Mouse (Mus musculus): ENCODE measurements around the gene Adgrb3. TPM values are rescaled to one million over a fixed set of nuclear protein-coding genes. Genes with fewer than 3 reads are reported as not detected.

Adgrb3 gene
- total RNA-seq (2021) (1 to 10 TPM; 1.0 to 1.2 TPM), polyA plus RNA-seq (2012; rRNA removed) (0.11 and 0.24 TPM in 2 replicates)
- long read RNA-seq = 0 reads

DNA sequence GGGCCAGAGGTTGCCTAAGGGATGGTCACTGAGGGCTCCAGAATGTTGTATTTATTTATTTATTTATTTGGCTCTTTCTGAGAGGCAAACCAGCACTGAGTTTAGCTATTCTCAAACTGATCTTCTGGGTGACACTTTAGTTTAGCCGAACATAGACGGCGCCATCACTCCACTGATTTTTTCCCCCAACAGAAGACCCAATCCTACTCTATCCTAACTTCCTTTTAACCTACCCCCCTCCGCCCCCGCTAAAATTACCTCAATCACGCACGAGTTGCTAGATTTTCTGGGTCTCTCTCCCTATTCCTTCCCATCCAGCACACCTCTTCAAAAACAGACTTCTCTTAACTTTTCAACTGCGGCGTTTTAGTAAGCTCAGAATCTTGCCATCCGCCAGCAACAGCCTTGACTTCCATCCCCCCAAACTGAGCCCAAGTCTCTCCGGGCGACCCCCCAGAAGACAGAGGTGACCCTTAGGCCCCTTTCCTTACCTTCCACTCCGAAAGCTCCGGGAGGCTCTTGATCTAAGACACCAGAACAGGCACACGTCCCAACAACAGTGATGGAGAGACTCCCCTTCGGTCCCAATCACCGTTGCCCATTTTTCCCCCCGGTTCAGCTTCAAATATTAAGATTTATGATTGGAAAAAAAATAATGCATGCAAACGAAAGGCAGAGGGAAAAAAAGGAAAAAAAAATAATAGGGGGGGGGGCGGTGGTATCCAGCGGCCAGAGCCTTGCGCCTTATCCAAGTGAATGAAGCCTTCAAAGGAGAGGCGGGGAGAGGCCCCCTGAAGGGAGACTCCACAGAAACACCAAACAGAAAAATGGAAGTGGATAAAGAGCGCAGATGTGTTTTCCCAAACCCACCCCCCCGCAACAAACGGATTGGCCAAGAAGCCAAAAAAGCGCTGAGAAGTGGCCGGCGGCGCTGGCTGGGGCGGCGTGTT, at the start of gene Adgrb3:
TSS of gene Adgrb3 (minus strand) at position 737 of the 950 bp plus-strand sequence.
- DNase-seq = no peak

DNA sequence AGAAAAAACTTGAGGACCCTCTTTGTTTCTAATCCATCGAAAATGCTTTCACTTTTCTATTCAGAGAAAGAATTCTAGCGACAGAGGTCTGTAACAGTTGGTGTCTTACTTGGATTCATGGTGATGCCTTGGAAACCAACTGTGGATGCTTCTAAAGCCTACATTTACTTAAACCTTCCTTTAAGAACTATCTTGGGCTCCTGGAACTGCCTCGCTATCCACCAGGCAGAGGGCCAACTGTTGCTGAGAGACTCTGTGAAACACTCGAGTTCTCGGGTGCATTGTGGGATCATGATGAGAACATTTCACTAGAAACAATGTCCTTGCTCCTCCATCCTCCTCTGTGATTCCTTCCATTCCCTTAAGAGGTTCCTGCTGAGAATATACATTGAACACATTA, 48.0 kb upstream of the Adgrb3 start:
- DNase-seq = no peak

DNA sequence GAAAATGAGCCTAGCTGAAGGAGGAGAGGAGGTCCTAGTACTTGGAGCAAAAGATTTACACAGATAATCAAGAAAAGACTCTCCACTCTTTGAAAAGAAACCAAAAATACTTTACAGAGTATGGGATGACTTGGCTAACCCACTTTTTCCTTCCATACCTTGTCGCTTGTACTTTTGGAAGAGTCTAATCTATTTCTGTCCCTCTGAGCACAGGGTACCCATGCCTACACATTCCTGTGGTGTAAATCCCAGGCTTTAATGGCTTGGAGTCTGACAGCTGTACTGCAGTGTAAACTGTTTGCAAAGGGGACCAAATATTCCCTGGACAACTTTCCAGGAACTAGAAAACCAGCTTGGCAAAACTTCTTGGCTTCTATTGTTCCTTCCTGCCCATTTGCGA, 28.0 kb upstream of the Adgrb3 start:
- no peak for DNase-seq

DNA sequence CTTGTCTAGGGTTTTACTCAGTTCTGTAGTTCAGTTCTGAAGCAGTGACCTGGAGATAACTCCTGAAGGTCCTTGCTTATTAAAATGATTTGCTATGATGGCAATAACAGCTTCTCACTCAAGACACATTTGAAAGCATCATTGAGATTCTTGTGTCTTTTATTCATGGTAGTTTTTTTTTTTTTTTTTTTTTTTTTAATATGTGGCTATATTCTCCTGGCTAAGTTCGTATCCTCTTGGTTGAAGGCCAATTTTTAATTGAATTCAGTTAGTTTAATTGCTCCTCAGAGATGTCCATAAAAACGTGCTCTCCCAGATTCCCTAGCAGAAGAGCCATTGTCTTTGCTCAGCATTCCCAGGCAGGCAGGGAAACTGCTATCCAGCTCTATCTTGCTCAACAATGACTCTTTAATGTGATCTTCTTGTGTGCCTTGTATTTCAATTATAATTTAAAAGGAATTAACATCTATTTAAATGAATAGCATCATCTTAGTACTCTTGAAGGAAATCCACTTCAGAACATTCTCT, 25.0 kb upstream of the Adgrb3 start:
- no peak for DNase-seq

DNA sequence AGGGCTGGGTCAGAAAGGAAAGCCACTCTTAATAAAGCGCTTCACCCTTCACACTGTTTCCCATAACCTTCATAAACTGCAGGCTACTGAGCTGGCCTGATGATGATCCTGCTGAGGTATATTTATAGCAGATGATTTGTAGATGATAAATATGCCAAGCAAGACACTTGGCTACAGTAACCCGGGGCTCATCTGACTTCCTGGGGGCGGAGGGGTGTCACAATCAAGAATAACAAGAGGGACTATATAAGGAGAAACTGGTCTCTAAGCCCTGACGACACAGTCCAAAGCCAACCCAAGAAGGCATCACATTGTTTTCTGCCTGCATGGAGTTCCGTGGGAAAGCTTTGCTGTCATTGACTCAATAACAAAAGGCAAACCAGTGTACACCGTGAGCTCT, 2.8 kb upstream of the Adgrb3 start:
- DNase-seq = no peak

DNA sequence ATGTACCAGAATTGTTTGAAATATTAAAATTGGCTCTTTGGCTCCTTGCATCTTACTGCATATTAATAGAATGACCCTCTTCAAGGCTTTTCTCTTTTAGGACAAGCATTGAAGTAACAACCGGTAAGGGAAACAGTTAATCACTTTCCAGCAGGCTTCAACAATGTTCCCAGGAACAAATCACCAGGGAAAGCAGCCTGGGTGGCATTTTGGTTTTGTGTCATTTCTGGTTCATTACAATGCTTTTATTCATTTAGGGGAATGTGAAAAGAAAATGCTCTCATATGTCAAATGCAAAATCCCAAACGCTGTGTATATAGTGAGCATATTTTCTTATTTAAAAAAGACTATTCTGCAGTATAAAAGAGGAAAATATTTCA, 2.0 kb upstream of the Adgrb3 start:
- no peak for DNase-seq

DNA sequence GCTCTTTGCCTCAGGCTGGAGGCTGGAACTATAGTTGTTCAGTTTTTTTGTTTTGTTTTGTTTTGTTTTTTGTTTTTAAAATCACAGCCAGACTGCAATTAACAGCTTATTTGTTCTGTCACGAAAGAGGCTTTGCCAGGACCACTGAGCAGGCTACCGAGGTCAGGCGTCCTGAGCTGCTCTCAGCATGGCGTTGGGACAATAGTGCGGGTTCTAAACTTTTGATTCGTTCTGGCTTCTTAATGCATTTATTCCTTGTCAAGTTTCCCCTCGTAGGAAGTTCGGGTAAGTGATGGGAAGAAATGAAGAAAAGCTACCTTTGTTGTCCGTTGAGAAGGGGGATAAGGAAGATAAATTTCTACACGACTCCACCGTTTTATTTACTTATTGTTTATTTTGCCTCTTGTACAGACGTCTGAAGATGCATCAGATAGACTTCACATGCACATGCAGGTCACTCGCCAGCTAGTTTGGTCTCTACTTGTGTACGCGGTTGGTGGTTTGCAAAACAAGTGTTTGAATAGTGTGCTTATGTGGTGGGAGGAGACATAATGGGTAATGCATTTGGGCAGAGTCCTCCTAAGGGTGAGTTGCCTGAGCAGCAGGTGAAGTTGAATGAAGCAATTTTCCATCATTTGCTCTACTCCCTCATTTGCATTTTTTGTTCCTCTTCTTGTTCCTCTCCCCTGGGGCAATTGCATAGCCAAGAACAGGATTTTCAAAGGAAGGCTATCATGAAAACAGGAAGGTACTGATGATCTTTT, 1.4 kb upstream of the Adgrb3 start:
- DNase-seq = no peak

DNA sequence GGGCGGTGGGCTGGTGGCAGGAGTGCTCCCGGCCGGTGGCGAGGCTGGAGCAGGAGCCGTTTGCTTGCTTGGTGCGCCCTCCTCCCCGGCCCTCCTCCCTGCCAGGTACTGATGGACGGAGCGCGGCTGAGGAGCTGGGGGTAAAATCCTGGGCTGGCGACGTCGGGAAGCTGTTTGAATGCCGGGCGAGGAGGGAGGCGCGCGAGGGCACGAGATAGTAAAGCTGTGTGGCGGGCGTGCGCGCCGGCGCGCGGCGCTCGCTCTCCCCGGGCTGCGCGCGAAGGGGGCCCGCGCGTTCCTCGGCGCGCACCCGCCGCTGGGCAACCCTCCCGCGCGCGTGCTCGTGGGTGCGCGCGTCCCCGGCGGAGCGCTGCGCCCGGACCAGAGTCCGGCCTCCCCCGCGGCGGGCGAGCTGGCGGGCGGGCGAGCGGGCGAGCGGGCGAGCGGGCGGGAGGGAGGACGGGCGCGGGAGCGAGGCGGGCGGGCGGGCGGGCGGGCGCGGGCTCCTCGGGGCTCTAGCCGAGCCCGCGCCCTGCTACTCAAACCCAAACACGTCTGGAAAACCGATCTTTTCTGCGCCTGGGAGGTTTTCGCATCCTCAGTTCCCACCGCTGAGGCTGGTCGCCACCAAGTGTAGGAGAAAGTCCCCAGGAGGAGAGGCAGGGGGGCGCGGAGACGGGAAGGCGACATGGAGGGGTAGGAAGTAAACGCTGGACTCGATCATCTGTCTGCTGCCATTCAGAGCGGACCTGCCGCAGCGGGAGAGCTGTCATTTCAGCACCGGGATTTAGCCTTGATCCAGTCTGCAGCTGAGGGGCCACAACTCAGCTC, 629 bp upstream of the Adgrb3 start:
- DNase-seq = peak; percentile 11

DNA sequence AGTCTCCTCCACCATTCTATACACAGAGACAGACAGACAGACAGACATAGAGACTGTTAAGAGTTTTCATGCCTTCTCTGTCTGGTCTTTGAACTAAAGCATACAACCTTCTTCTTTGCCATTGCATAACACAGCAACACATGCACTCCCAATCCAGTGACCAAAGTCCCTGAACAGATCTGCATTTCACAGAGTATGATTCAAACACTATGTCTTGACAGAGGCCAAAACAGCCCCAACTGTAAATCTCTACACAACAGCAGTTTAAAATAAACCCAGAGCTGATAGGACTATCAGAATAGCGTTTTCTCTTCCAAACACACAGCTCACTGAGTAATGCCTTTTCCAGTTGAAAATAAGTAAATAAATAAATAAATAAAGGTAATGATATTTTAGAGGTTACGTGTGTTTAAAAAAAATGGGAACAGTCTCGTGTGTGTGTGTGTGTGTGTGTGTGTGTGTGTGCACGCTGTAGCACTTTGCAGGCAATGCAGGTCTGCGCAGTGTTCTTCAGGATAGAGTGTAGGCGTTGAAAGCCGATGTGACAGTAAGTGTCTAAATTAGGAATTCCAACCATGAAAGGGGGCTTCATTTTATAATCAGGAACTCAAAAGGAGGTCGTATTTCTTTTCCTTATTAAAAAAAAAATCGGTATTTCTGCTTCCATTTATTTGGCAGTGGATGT, 1.3 kb downstream of the Adgrb3 start:
- DNase-seq = no peak

DNA sequence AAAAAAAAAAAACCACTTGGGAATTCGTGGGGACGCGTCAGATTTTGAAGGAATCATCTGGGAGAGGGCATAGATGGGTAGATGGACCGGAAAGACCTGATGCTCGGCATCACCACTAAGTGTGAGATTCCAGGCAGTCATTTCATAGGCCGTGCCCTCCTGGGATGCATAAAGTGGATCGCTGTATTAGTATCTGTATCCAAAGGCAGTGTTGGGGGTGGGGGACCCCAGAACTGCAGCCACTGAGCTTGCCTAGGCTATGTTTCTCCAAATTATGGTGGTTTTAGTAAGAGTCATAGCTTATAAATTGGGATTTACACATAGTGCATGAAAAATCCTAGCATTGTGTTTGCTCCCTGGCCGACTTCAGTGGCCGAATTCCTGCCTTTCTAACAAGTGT, 2.1 kb downstream of the Adgrb3 start:
- DNase-seq = no peak

DNA sequence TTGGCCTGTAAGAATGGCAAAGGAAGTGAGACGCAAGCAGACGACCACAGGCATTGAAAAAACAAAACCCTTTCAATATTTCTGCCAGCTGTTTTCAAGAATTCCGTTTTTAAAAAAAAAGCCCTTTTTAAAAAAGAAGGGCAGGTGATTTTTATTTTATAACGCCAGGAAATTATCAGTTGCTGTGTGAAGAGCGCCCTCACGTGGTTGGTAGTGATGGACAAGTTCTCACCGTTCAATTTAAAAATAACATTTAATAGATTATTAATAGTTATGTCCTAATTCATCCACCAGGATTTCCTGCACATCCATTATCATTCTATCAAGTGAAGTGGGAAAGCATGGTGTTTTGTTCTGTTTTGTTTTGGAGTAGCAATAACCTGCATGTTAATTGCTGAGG, 2.7 kb downstream of the Adgrb3 start:
- no peak for DNase-seq

DNA sequence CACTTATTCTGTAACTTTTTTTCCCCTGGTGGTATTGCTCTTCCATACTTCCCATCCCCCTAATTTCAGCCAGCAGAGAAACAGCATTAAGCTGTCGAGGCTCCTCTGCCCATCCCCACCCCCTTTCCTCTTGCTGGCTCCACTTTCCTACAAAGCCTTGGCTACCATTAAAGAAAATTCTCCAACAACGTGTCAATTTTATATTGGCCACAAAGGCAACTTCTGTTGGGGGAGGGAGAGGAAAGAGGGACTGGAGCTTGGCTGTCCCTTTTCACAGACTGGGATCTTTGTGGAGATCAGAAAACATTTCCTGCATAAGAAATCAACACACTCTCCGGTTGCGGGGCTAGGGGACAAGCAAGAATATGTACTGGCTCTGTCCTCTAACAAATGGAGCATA, 4.9 kb downstream of the Adgrb3 start:
- no peak for DNase-seq

DNA sequence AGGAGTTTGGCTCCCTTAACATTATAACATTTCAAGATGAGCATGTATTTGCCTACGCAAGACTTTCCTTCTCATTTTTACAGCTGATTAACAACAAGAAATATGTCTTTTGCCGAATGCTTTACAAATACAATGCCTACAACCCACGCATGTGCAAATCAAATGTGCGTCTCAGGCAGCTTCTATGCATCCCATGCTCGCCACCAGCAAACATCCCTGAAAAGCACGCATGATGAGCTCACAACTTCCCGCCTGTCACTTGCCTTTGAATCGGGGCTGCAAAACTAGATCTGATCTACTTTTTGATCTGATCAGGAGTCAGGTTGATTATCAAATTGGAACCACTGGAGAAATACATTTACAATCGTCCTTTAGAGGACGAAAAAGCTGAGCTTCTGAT, 5.5 kb downstream of the Adgrb3 start:
- DNase-seq = no peak

DNA sequence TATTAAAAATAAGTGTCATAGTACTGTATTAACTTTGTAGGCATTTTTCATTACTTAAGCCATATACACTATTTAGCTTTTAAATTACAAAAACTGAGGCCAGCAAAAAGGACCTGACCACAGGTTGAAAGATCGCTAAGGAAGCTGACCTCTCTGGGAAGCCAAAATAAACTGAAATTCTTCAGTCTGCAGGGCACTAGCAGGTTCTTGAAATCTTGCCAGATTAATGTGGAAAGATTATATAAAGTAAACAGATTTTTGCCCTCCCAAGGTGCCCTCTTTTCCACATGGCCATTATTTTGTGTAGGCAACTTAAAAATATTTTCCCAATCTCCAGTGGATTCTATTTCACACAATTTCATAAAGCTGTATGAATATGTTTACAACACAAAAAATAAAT, 14.0 kb downstream of the Adgrb3 start:
- DNase-seq = no peak

DNA sequence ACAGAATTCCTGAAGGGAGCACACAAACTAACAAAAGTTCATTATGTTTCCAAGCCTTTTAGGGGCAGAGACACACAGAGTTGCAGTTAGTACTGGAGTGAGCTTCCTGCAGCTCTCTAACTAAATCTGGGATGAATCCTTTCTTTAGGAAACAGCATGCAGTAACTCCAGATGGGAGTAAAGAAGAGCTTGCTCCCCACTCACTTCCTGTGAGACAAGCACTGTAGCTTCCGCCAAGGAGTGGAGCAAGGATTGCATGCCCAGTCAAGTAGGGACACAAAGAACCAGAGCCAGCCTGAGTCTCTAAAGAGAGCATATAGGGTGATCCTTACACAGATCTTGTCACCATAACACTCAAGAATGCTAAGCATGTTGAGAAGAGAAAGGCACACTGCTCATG, 50.7 kb downstream of the Adgrb3 start:
- no peak for DNase-seq

DNA sequence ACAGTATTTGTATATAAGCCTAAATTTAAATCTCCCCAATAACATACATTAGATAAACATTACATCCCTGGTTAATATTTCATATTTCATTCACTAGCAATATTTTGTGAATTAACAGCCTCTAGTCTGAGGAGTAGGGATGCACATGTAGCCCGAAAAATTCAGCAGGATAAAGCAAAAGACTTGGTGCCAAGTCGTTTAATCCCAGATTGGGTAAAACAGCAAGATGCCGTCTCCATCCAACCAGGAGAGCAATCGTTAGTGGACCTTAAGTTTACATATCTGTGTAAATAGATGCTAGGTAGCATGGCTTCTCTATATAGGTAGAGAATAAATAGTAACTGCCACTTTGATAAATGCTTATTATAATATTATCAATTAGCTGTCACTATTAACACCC, 52.0 kb downstream of the Adgrb3 start:
- no peak for DNase-seq

DNA sequence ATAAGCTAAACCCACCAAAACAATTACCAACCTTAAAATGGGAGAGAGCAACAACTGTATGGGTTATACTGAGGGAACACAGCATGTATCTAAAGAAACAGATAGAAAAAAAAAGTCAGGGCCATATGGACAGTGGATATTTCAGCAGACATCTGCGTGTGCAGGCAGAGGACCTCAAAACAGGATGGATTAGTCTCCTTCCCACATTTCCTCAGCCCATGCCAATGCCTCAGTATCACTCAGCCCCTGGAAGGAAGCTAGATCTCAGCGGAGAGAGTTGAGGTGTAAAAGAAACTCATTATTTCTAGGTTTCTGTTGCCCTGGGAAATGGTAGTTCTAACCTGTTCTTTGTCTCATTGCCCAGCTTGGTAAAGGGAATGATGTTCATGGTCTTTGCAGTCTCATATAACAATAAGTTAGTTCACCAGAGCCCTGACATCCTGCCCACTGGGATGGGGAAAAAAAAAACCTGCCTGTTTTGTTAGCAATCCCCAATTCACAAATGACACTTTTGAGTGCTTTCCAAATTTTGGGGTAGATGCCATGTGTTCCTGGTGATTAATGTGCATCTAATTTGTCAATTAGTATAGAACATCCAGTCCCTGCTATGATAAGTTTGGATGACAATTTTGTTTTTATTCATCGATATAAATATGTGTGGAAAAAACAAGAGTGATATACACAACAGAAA, 53.9 kb downstream of the Adgrb3 start:
- no peak for DNase-seq

DNA sequence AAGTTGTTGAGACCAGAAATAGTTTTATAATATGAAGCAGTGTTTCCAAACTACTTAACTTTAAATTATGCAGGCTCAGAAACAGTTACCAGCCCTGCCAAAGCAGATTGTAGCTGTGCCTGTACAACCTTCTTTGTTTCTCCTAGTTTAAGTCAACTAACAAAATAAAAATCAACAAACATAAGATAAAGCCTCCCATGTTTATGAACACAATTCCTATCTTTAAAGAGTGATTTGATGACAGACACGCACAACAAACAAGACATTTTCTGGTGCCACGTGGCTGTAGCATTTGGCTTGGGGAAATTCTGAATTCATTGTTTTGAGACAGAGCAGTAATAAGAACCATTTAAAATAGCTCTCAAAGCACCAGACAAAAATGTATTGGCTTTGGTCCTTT, 60.5 kb downstream of the Adgrb3 start:
- no peak for DNase-seq

DNA sequence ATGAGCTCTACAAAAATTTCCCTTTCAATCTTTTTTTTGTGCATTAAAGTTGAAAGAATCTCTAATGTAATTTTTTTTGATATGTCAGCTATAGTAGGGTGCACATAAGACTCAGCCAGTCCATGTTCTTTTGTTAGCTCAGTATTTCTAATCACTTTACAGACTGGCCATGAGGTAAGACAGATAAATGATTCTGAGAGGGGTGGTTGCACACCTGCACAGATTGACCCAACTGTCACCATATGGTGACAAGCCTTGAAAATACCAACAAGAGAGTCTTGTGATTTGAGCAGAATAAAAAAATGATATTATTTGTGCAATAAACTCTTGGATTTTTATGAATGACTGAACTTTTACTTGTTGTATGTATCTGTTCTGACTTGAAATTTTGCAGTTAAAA, 74.2 kb downstream of the Adgrb3 start:
- DNase-seq = no peak

DNA sequence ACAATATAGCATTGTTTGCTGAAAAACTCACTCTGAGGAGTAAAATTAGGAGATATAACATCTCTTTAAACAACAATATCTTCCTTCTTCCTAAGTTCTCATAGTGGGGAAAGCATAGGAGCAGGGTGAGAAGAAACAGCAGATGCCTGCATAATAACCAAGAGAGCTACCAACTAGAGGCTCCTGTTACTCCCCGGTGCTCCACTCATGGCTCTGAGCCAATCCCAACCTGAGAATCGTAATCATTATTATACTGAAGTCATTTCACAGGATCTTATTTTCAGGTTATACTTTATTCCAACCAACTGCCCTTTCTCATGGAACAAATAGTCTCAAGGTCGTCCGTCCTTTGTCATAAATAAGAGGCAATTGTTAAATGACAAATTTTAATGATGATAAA, 75.0 kb downstream of the Adgrb3 start:
- no peak for DNase-seq

DNA sequence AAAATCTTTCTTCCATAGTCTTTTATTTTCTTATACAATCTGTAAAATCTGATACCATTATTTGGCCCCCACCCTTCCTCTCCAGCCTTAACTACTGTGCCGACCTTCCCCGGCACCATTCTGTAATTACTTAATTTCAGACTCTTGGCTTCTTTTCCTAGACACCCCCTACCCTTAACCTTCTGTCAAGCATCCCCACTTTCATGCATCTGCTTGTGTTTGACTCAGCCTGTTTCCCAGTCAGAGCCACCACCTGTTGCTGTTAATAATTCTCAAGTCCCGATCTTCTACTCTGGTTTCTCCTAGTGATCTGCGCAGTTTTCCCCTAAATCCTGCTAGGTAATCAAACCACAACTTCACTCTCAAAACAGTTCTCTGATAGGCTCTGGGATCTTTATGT, 83.9 kb downstream of the Adgrb3 start:
- DNase-seq = no peak

Measured in adrenal gland, adult 2 months (tissue).